Mouse (Mus musculus) thymus, adult 2 months (tissue): ENCODE measurements around the gene Thtpa.

Source experiments
- CTCF ChIP-seq: fragments of 200-500 bp; IDR thresholded peaks from 2 replicates; pipeline ENCODE4 v1.5.1; 2012; ENCODE audit warnings: mild to moderate bottlenecking, control low read depth, low read length, moderate library complexity, borderline replicate concordance; ENCODE audit not compliant: control insufficient read depth, poor library complexity, insufficient read depth; ENCODE audit errors: extremely low read depth
- POLR2A ChIP-seq: fragments of 200-500 bp; IDR thresholded peaks from 2 replicates; pipeline ENCODE4 v1.6.1; 2012; ENCODE audit warnings: mild to moderate bottlenecking, low read length, control low read depth, moderate library complexity; ENCODE audit not compliant: control insufficient read depth, poor library complexity, insufficient read depth; ENCODE audit errors: extremely low read depth

GRCm38 (mm10) chr14:55139313-55139712 is 44.7 kb downstream of the Thtpa start:
- no peak for TF ChIP-seq CTCF
- no peak for TF ChIP-seq POLR2A
